In the genomic region with DNA sequence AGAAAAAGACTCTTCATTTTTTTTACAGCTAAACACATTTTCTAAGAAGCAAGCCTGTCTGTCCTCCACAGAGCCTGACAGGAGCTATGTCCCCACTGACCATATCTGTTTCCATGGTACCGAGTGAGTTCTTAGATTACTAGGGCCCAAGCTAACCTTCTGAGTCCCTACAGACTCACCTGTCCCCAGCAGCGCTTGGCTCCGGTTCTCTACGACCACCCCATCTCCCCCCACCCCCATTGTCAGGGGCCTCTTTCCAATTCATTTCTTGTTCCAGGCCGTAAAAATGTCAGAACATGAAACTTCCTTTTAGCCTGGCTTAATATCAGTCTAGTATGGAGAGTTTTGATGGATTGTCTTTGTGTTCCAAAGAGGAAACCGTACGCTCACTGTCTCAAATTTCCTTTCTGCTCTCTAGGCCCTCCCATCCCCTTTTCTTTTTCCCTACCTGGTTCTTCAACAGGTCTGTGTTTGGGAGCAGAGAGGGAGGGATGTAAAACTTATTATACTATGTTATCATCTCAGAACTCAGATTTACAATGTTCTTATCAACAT, we compare ENCODE assay signal across 9 mouse cellular contexts.
DNase-seq lines count a peak whose midpoint lies in the region; ATAC-seq lines count a peak whose summit lies in the region.
"Had no signal": no experiment of that assay in that cellular context is flagged by ENCODE, and none has a peak within 500 bp of the region (broad histone marks: within the 10 kb centered on the region; RNA-seq: fewer than 3 reads in every experiment).

No protein-coding gene starts in this region.

- intact Hi-C loops in heart, postnatal 14 days (cut with DNase I): loop anchor here (5.0 kb wide), 2 partner anchors 215 to 625 kb away; no protein-coding TSS in a partner anchor

- ATAC-seq in heart, embryonic 11.5 days (replicated peaks; ENCODE audit: insufficient number of reproducible peaks, low FRiP score, low TSS enrichment): no peak
- ATAC-seq in embryonic facial prominence, embryonic 12.5 days (ENCODE audit: insufficient number of reproducible peaks, insufficient read depth, low FRiP score, low TSS enrichment): no peak
- ATAC-seq in hindbrain, embryonic 12.5 days (ENCODE audit: low FRiP score): no peak
- no peak for ATAC-seq in midbrain, embryonic 14.5 days (ENCODE audit: low FRiP score, low TSS enrichment)
- no peak for ATAC-seq in inflammation-experienced regulatory T-cells, adult 6 months

- no peak for DNase-seq in heart, postnatal 14 days
- peak; percentile 41 for DNase-seq in midbrain, embryonic 14.5 days
- DNase-seq in frontal cortex, postnatal 14 days (ENCODE audit: low spot score in 2 of 2): no peak
- DNase-seq in MN1 (ENCODE audit: low spot score): no peak

- peaks cover 15% of the 10 kb centered on the region for H3K4me1 ChIP-seq in heart, embryonic 11.5 days (ENCODE audit: control insufficient read depth, insufficient read depth, low read length)
- peaks cover 35% of the 10 kb centered on the region for H3K4me1 ChIP-seq in embryonic facial prominence, embryonic 12.5 days
- H3K4me1 ChIP-seq in hindbrain, embryonic 12.5 days: peaks cover 45% of the 10 kb centered on the region
- H3K4me1 ChIP-seq in midbrain, embryonic 14.5 days (ENCODE audit: control insufficient read depth, insufficient read depth, low read length): peaks cover 43% of the 10 kb centered on the region
- H3K4me1 ChIP-seq: liver, embryonic 15.5 days had no signal

- H3K36me3 ChIP-seq in heart, embryonic 11.5 days (ENCODE audit: control insufficient read depth, insufficient read depth, low read length): no peaks in the 10 kb centered on the region
- no peaks in the 10 kb centered on the region for H3K36me3 ChIP-seq in embryonic facial prominence, embryonic 12.5 days
- no peaks in the 10 kb centered on the region for H3K36me3 ChIP-seq in hindbrain, embryonic 12.5 days
- no peaks in the 10 kb centered on the region for H3K36me3 ChIP-seq in midbrain, embryonic 14.5 days (ENCODE audit: control insufficient read depth, insufficient read depth, low read length)
- H3K36me3 ChIP-seq: liver, embryonic 15.5 days had no signal

- H3K4me2 ChIP-seq in heart, embryonic 11.5 days: no peak overlapping the region
- H3K4me2 ChIP-seq in embryonic facial prominence, embryonic 12.5 days (replicated peaks): peak overlapping the region; percentile 54
- peak overlapping the region; percentile 24; the same call in 1 of the 2 replicates for H3K4me2 ChIP-seq in hindbrain, embryonic 12.5 days (replicated peaks)
- peak overlapping the region; percentile 66 for H3K4me2 ChIP-seq in midbrain, embryonic 14.5 days (ENCODE audit: low read length)
- H3K4me2 ChIP-seq: liver, embryonic 15.5 days had no signal

- H3K9ac ChIP-seq in heart, embryonic 11.5 days (ENCODE audit: low read depth, low read length): peak overlapping the region; percentile 8; the same call in 1 of the 2 replicates
- H3K9ac ChIP-seq in embryonic facial prominence, embryonic 12.5 days: 0 out of 2 replicates have a peak overlapping the region, but pooled peaks have one; percentile 37
- H3K9ac ChIP-seq in hindbrain, embryonic 12.5 days: peak overlapping the region; percentile 57; the same call in 1 of the 2 replicates
- H3K9ac ChIP-seq in midbrain, embryonic 14.5 days (replicated peaks; ENCODE audit: low read length): peak overlapping the region; percentile 62
- H3K9ac ChIP-seq: liver, embryonic 15.5 days had no signal

- no peaks in the 10 kb centered on the region for H3K9me3 ChIP-seq in heart, embryonic 11.5 days (replicated peaks; ENCODE audit: control insufficient read depth, low read length)
- H3K9me3 ChIP-seq in embryonic facial prominence, embryonic 12.5 days: no peaks in the 10 kb centered on the region
- no peaks in the 10 kb centered on the region for H3K9me3 ChIP-seq in hindbrain, embryonic 12.5 days (replicated peaks)
- no peaks in the 10 kb centered on the region for H3K9me3 ChIP-seq in midbrain, embryonic 14.5 days (ENCODE audit: control insufficient read depth, low read length)
- H3K9me3 ChIP-seq: liver, embryonic 15.5 days had no signal

- WGBS in heart, embryonic 11.5 days (ENCODE audit: insufficient replicate concordance): 63% methylated on average over 7 of the region's 7 CpGs
- 33% methylated on average over 7 of the region's 7 CpGs for WGBS in embryonic facial prominence, embryonic 12.5 days
- 70% methylated on average over 7 of the region's 7 CpGs for WGBS in hindbrain, embryonic 12.5 days
- WGBS in midbrain, embryonic 14.5 days: 43% methylated on average over 7 of the region's 7 CpGs

- H3K4me3 ChIP-seq in heart, embryonic 11.5 days (ENCODE audit: low read depth, low read length): no peak overlapping the region
- no peak overlapping the region for H3K4me3 ChIP-seq in embryonic facial prominence, embryonic 12.5 days
- no peak overlapping the region for H3K4me3 ChIP-seq in hindbrain, embryonic 12.5 days
- H3K4me3 ChIP-seq in midbrain, embryonic 14.5 days (replicated peaks; ENCODE audit: low read depth, low read length): peak overlapping the region; percentile 18
- H3K4me3 ChIP-seq: liver, embryonic 15.5 days had no signal

- H3K27ac ChIP-seq in heart, embryonic 11.5 days (ENCODE audit: low read depth, low read length): no peak overlapping the region
- H3K27ac ChIP-seq in embryonic facial prominence, embryonic 12.5 days: peak overlapping the region; percentile 98
- H3K27ac ChIP-seq in hindbrain, embryonic 12.5 days: peak overlapping the region; percentile 90
- peak overlapping the region; percentile 97 for H3K27ac ChIP-seq in midbrain, embryonic 14.5 days (replicated peaks; ENCODE audit: low read depth, low read length)
- H3K27ac ChIP-seq: liver, embryonic 15.5 days had no signal

- H3K27me3 ChIP-seq in heart, embryonic 11.5 days (ENCODE audit: control insufficient read depth, insufficient read depth, low read length): no peaks in the 10 kb centered on the region
- no peaks in the 10 kb centered on the region for H3K27me3 ChIP-seq in embryonic facial prominence, embryonic 12.5 days
- no peaks in the 10 kb centered on the region for H3K27me3 ChIP-seq in hindbrain, embryonic 12.5 days
- no peaks in the 10 kb centered on the region for H3K27me3 ChIP-seq in midbrain, embryonic 14.5 days (ENCODE audit: control insufficient read depth, insufficient read depth, low read length)

Comparison
In these comparisons a context has a peak if more than half of its experiments do, and no peak if none do; other contexts are left out.
1. H3K9ac ChIP-seq: peak in every context shown above with its lines; median percentile 62 in midbrain, embryonic 14.5 days; 57 in hindbrain, embryonic 12.5 days; 37 in embryonic facial prominence, embryonic 12.5 days; 8 in heart, embryonic 11.5 days.